Mouse (Mus musculus): ENCODE data around the gene Mphosph8. TPM values are rescaled to one million over a fixed set of nuclear protein-coding genes. Genes with fewer than 3 reads are reported as not detected.

The Mphosph8 gene
- polyA plus RNA-seq, 1 experiment from 2014 or later, result 49.1 TPM

- Histone ChIP-seq H3K9me3 (ENCODE audit: control insufficient read depth, low read length) (no peaks in the 10 kb centered on the region), H3K4me1 (ENCODE audit: control insufficient read depth, insufficient read depth, low read length) (no peaks in the 10 kb centered on the region), H3K9ac (replicated peaks; ENCODE audit: low read depth, low read length) (no peak overlapping the region), H3K27me3 (ENCODE audit: control insufficient read depth, insufficient read depth, low read length) (no peaks in the 10 kb centered on the region), H3K4me3 (ENCODE audit: low read depth, low read length) (no peak overlapping the region), H3K36me3 (ENCODE audit: control insufficient read depth, insufficient read depth, low read length) (0 out of 2 replicates have a peak, but pooled peaks cover 5% of the 10 kb centered on the region), H3K4me2 (ENCODE audit: low read depth, low read length) (no peak overlapping the region), H3K27ac (ENCODE audit: low read depth, low read length) (no peak overlapping the region)
- no peak for ATAC-seq (ENCODE audit: low read depth)
- WGBS, result 100% methylated on average over 1 of the region's 1 CpGs
Observed at GRCm38 (mm10) chr14:56740175-56740574, 72.1 kb downstream of the Mphosph8 start.

Other genes with a start within 250 kb of the Mphosph8 start
- gene Cenpj, start 92.8 kb upstream of the Mphosph8 start, polyA plus RNA-seq (2014; fragmentation: Nextera tagmentation; extraction: Ambion mirVana), result 5.1 TPM in 2 replicates
- 1.3 TPM in 2 replicates for gene Parp4, start 92.6 kb upstream of the Mphosph8 start, polyA plus RNA-seq (2014; fragmentation: Nextera tagmentation; extraction: Ambion mirVana)
- gene Pspc1, start 110.1 kb downstream of the Mphosph8 start, polyA plus RNA-seq (2014; fragmentation: Nextera tagmentation; extraction: Ambion mirVana), result 51.3 and 72.5 TPM in 2 replicates
- 26.5 and 28.0 TPM in 2 replicates for gene Zmym5, start 143.5 kb downstream of the Mphosph8 start, polyA plus RNA-seq (2014; fragmentation: Nextera tagmentation; extraction: Ambion mirVana)
- 59.9 and 61.0 TPM in 2 replicates for gene Zmym2, start 218.4 kb downstream of the Mphosph8 start, polyA plus RNA-seq (2014; fragmentation: Nextera tagmentation; extraction: Ambion mirVana)